ENCODE assay signal across 8 mouse cellular contexts in genomic region chr15:84284059-84284458, GRCm38 (mm10). TPM values are rescaled to one million over a fixed set of nuclear protein-coding genes. Genes with fewer than 3 reads are reported as not detected.
DNase-seq lines count a peak whose midpoint lies in the region; ATAC-seq and TF ChIP-seq lines count a peak whose summit lies in the region.

No protein-coding gene starts in this region.

- no peak overlapping the region for H3K4me3 ChIP-seq in forebrain, embryonic 10.5 days
- H3K4me3 ChIP-seq in forebrain, embryonic 15.5 days, result no peak overlapping the region
- no peak overlapping the region for H3K4me3 ChIP-seq in liver, adult 2 months (ENCODE audit: insufficient read depth, low read depth, low read length)
- no peak overlapping the region for H3K4me3 ChIP-seq in liver, embryonic 11.5 days (ENCODE audit: low read depth, low read length)
- no peak overlapping the region for H3K4me3 ChIP-seq in limb, embryonic 10.5 days
- H3K4me3 ChIP-seq in intestine, embryonic 15.5 days (replicated peaks), result no peak overlapping the region

- ATAC-seq in forebrain, embryonic 15.5 days (replicated peaks), result no peak
- ATAC-seq in liver, embryonic 11.5 days (replicated peaks; ENCODE audit: low FRiP score), result no peak
- ATAC-seq in intestine, embryonic 15.5 days, result no peak

- 66% methylated on average over 5 of the region's 5 CpGs for WGBS in forebrain, embryonic 10.5 days
- 58% methylated on average over 5 of the region's 5 CpGs for WGBS in forebrain, embryonic 15.5 days
- 65% methylated on average over 5 of the region's 5 CpGs for WGBS in liver, adult 2 months
- 53% methylated on average over 5 of the region's 5 CpGs for WGBS in liver, embryonic 11.5 days
- 64% methylated on average over 5 of the region's 5 CpGs for WGBS in limb, embryonic 10.5 days
- 65% methylated on average over 5 of the region's 5 CpGs for WGBS in intestine, embryonic 15.5 days

- no peaks in the 10 kb centered on the region for H3K27me3 ChIP-seq in forebrain, embryonic 10.5 days (ENCODE audit: poor library complexity, severe bottlenecking)
- no peaks in the 10 kb centered on the region for H3K27me3 ChIP-seq in forebrain, embryonic 15.5 days
- H3K27me3 ChIP-seq in liver, adult 2 months (ENCODE audit: control insufficient read depth, insufficient read depth, low read length), result no peaks in the 10 kb centered on the region
- no peaks in the 10 kb centered on the region for H3K27me3 ChIP-seq in liver, embryonic 11.5 days (replicated peaks; ENCODE audit: control insufficient read depth, insufficient read depth, low read length)
- H3K27me3 ChIP-seq in limb, embryonic 10.5 days (ENCODE audit: low read depth, poor library complexity, severe bottlenecking), result no peaks in the 10 kb centered on the region
- no peaks in the 10 kb centered on the region for H3K27me3 ChIP-seq in intestine, embryonic 15.5 days (replicated peaks)

- no peak overlapping the region for H3K4me2 ChIP-seq in forebrain, embryonic 15.5 days (replicated peaks)
- no peak overlapping the region for H3K4me2 ChIP-seq in liver, embryonic 11.5 days
- no peak overlapping the region for H3K4me2 ChIP-seq in intestine, embryonic 15.5 days (replicated peaks)

- peak; percentile 75 for TF ChIP-seq CTCF in liver, adult 2 months (IDR thresholded peaks at IDR 0.05; ENCODE audit: low read depth, low read length)

- no peak overlapping the region for H3K27ac ChIP-seq in forebrain, embryonic 10.5 days
- no peak overlapping the region for H3K27ac ChIP-seq in forebrain, embryonic 15.5 days (replicated peaks)
- H3K27ac ChIP-seq in liver, adult 2 months (replicated peaks; ENCODE audit: insufficient read depth, low read depth, low read length), result no peak overlapping the region
- no peak overlapping the region for H3K27ac ChIP-seq in liver, embryonic 11.5 days (ENCODE audit: low read depth, low read length)
- no peak overlapping the region for H3K27ac ChIP-seq in limb, embryonic 10.5 days
- no peak overlapping the region for H3K27ac ChIP-seq in intestine, embryonic 15.5 days

- H3K9ac ChIP-seq in forebrain, embryonic 15.5 days (replicated peaks), result no peak overlapping the region
- no peak overlapping the region for H3K9ac ChIP-seq in liver, adult 2 months (ENCODE audit: low read depth, low read length)
- H3K9ac ChIP-seq in liver, embryonic 11.5 days (ENCODE audit: low read depth, low read length), result no peak overlapping the region
- no peak overlapping the region for H3K9ac ChIP-seq in intestine, embryonic 15.5 days

- peak; percentile 50 for DNase-seq in forebrain, embryonic 10.5 days (ENCODE audit: extremely low spot score, low spot score)
- DNase-seq in liver, adult 2 months (ENCODE audit: extremely low read depth, low read depth, low spot score), result peak; percentile 15
- DNase-seq in liver, embryonic 11.5 days (ENCODE audit: low spot score), result no peak
- DNase-seq in c-Kit-positive CD71-negative TER-119-negative erythroid progenitor cells, embryonic 14.5 days (ENCODE audit: low read depth), result peak; percentile 43
- peak; percentile 67 for DNase-seq in limb, embryonic 10.5 days (ENCODE audit: low spot score)
- peak; percentile 52 to 76 for DNase-seq in spleen, postnatal 4 days (ENCODE audit: low spot score in 2 of 2)

- no peaks in the 10 kb centered on the region for H3K79me2 ChIP-seq in liver, adult 2 months (ENCODE audit: control insufficient read depth, insufficient read depth, low read length)

- H3K9me3 ChIP-seq in forebrain, embryonic 10.5 days, result no peaks in the 10 kb centered on the region
- H3K9me3 ChIP-seq in forebrain, embryonic 15.5 days, result no peaks in the 10 kb centered on the region
- no peaks in the 10 kb centered on the region for H3K9me3 ChIP-seq in liver, embryonic 11.5 days (ENCODE audit: control insufficient read depth, low read length)
- no peaks in the 10 kb centered on the region for H3K9me3 ChIP-seq in limb, embryonic 10.5 days (replicated peaks)
- H3K9me3 ChIP-seq in intestine, embryonic 15.5 days, result no peaks in the 10 kb centered on the region

- no peak for TF ChIP-seq POLR2A in liver, adult 2 months (IDR thresholded peaks at IDR 0.05; ENCODE audit: extremely low read depth, insufficient read depth, low read length)

- H3K4me1 ChIP-seq in forebrain, embryonic 10.5 days, result peaks cover 16% of the 10 kb centered on the region
- no peaks in the 10 kb centered on the region for H3K4me1 ChIP-seq in forebrain, embryonic 15.5 days
- no peaks in the 10 kb centered on the region for H3K4me1 ChIP-seq in liver, adult 2 months (ENCODE audit: control insufficient read depth, insufficient read depth, low read length)
- no peaks in the 10 kb centered on the region for H3K4me1 ChIP-seq in liver, embryonic 11.5 days (replicated peaks; ENCODE audit: control insufficient read depth, insufficient read depth, low read length)
- peaks cover 7% of the 10 kb centered on the region for H3K4me1 ChIP-seq in limb, embryonic 10.5 days
- no peaks in the 10 kb centered on the region for H3K4me1 ChIP-seq in intestine, embryonic 15.5 days (replicated peaks)

- H3K36me3 ChIP-seq in forebrain, embryonic 10.5 days (replicated peaks), result no peaks in the 10 kb centered on the region
- no peaks in the 10 kb centered on the region for H3K36me3 ChIP-seq in forebrain, embryonic 15.5 days
- H3K36me3 ChIP-seq in liver, adult 2 months (ENCODE audit: control insufficient read depth, insufficient read depth, low read length), result no peaks in the 10 kb centered on the region
- no peaks in the 10 kb centered on the region for H3K36me3 ChIP-seq in liver, embryonic 11.5 days (ENCODE audit: control insufficient read depth, insufficient read depth, low read length)
- H3K36me3 ChIP-seq in limb, embryonic 10.5 days, result peaks cover 59% of the 10 kb centered on the region
- H3K36me3 ChIP-seq in intestine, embryonic 15.5 days, result no peaks in the 10 kb centered on the region

RNA-seq across cellular contexts. Expression of gene Parvg, which starts 39.8 kb away (rescaled TPM):
- polyA plus RNA-seq in forebrain, embryonic 10.5 days (2016; fragmentation: Nextera tagmentation; extraction: Ambion mirVana), result 1.0 TPM in 2 replicates
- polyA plus RNA-seq in forebrain, embryonic 15.5 days (2015; fragmentation: Nextera tagmentation; extraction: Ambion mirVana), result 0.75 and 1.0 TPM in 2 replicates
- 0.74 and 1.3 TPM in 2 replicates for total RNA-seq in liver, adult 2 months (2014; rRNA removed)
- polyA plus RNA-seq in liver, adult 2 months (2012; rRNA removed), result 0.85 and 0.95 TPM in 2 replicates
- polyA plus RNA-seq in liver, embryonic 11.5 days (2014; fragmentation: Nextera tagmentation; extraction: Ambion mirVana), result 5.9 and 6.0 TPM in 2 replicates
- polyA plus RNA-seq in limb, embryonic 10.5 days (2016; fragmentation: Nextera tagmentation; extraction: Ambion mirVana), result 0.72 and 0.75 TPM in 2 replicates
- polyA plus RNA-seq in intestine, embryonic 15.5 days (2015; fragmentation: Nextera tagmentation; extraction: Ambion mirVana), result 3.0 and 3.8 TPM in 2 replicates

RNA-seq across cellular contexts. Expression of gene Parvb, which starts 52.2 kb away (rescaled TPM):
- 3.3 and 4.4 TPM in 2 replicates for polyA plus RNA-seq in forebrain, embryonic 10.5 days (2016; fragmentation: Nextera tagmentation; extraction: Ambion mirVana)
- polyA plus RNA-seq in forebrain, embryonic 15.5 days (2015; fragmentation: Nextera tagmentation; extraction: Ambion mirVana), result 2.8 and 3.8 TPM in 2 replicates
- 0.55 and 0.94 TPM in 2 replicates for total RNA-seq in liver, adult 2 months (2014; rRNA removed)
- polyA plus RNA-seq in liver, adult 2 months (2012; rRNA removed), result 1.4 and 2.0 TPM in 2 replicates
- 13.9 and 15.4 TPM in 2 replicates for polyA plus RNA-seq in liver, embryonic 11.5 days (2014; fragmentation: Nextera tagmentation; extraction: Ambion mirVana)
- 9.0 and 11.0 TPM in 2 replicates for polyA plus RNA-seq in limb, embryonic 10.5 days (2016; fragmentation: Nextera tagmentation; extraction: Ambion mirVana)
- 3.2 and 3.9 TPM in 2 replicates for polyA plus RNA-seq in intestine, embryonic 15.5 days (2015; fragmentation: Nextera tagmentation; extraction: Ambion mirVana)
